Mouse (Mus musculus) MEL (cell line): ENCODE results near the gene Nek4. TPM values are rescaled to one million over a fixed set of nuclear protein-coding genes. Genes with fewer than 3 reads are reported as not detected.

ENCODE experiments used
- DNase-seq: peaks from one replicate; pipeline ENCODE4 v3.0.0; 2011; ENCODE audit warnings: low read depth, low spot score
- H3K27ac ChIP-seq: 2 replicates; pipeline ENCODE4 v1.5.1; 2012; ENCODE audit warnings: low read depth, mild to moderate bottlenecking, control low read depth, low read length, moderate library complexity; ENCODE audit not compliant: control insufficient read depth
- H3K27me3 ChIP-seq, 2 experiments: fragments of 150-350 bp in 1 of 2; sonication (generic) in 1 of 2; 2 replicates each; pipeline ENCODE4 v1.6.1; 2012; ENCODE audit warnings: low read length in 2 of 2, mild to moderate bottlenecking in 2 of 2, improper control_type of control experiment in 1 of 2, moderate library complexity in 1 of 2; ENCODE audit not compliant: insufficient read depth in 2 of 2, control insufficient read depth in 1 of 2
- H3K36me3 ChIP-seq, 2 experiments: 2 replicates each; pipeline ENCODE4 v1.6.1; 2012 to 2014; ENCODE audit warnings: low read length in 2 of 2, improper control_type of control experiment in 1 of 2, inconsistent platforms in 1 of 2, mild to moderate bottlenecking in 1 of 2; ENCODE audit not compliant: insufficient read depth in 2 of 2, control insufficient read depth in 1 of 2
- H3K4me1 ChIP-seq, 2 experiments: fragments of 150-350 bp in 1 of 2; sonication (generic) in 1 of 2; 2 replicates each; pipeline ENCODE4 v1.6.1; 2012; ENCODE audit warnings: low read length in 2 of 2, improper control_type of control experiment in 1 of 2, mild to moderate bottlenecking in 1 of 2; ENCODE audit not compliant: insufficient read depth in 2 of 2, control insufficient read depth in 1 of 2
- H3K4me3 ChIP-seq, 2 experiments: fragments of 150-350 bp in 1 of 2; sonication (generic) in 1 of 2; 2 replicates each; pipeline ENCODE4 v1.5.1; 2012; ENCODE audit warnings: low read depth in 2 of 2, low read length in 2 of 2, mild to moderate bottlenecking in 2 of 2, moderate library complexity in 2 of 2, control low read depth in 1 of 2, improper control_type of control experiment in 1 of 2; ENCODE audit not compliant: control insufficient read depth in 1 of 2, insufficient read depth in 1 of 2
- H3K79me2 ChIP-seq: 2 replicates; pipeline ENCODE4 v1.6.1; 2012; ENCODE audit warnings: mild to moderate bottlenecking, low read length, moderate library complexity; ENCODE audit not compliant: control insufficient read depth, poor library complexity, insufficient read depth
- H3K9ac ChIP-seq: 2 replicates; pipeline ENCODE4 v1.6.1; 2012; ENCODE audit warnings: low read depth, mild to moderate bottlenecking, control low read depth, low read length, moderate library complexity; ENCODE audit not compliant: control insufficient read depth, poor library complexity, severe bottlenecking
- H3K9me3 ChIP-seq: fragments of 150-350 bp; sonication (generic); replicated peaks from 2 replicates; pipeline ENCODE4 v1.6.1; 2012; ENCODE audit warnings: mild to moderate bottlenecking, low read length, improper control_type of control experiment, moderate library complexity; ENCODE audit not compliant: insufficient read depth
- CHD2 ChIP-seq: IDR thresholded peaks from 2 replicates; pipeline ENCODE4 v1.6.1; 2011; ENCODE audit warnings: low read length, improper control_type of control experiment
- E2F4 ChIP-seq: IDR thresholded peaks from 2 replicates; pipeline ENCODE4 v1.6.1; 2011; ENCODE audit warnings: low read depth, low read length, improper control_type of control experiment, borderline replicate concordance
- ELF1 ChIP-seq: IDR thresholded peaks from 2 replicates; pipeline ENCODE4 v1.6.1; 2014; ENCODE audit warnings: low read depth, mild to moderate bottlenecking, inconsistent platforms, low read length, improper control_type of control experiment, moderate library complexity
- EP300 ChIP-seq, 2 experiments: IDR thresholded peaks; 2 replicates each; pipeline ENCODE4 v1.6.1; 2011; ENCODE audit warnings: improper control_type of control experiment in 2 of 2, low read length in 2 of 2, low read depth in 1 of 2, mild to moderate bottlenecking in 1 of 2
- ETS1 ChIP-seq: IDR thresholded peaks from 2 replicates; pipeline ENCODE4 v1.6.1; 2012; ENCODE audit warnings: low read depth, mild to moderate bottlenecking, inconsistent platforms, low read length, improper control_type of control experiment, moderate library complexity
- GATA1 ChIP-seq: IDR thresholded peaks from 2 replicates; pipeline ENCODE4 v1.6.1; 2011; ENCODE audit warnings: low read depth, low read length, improper control_type of control experiment
- HCFC1 ChIP-seq: IDR thresholded peaks from 2 replicates; pipeline ENCODE4 v1.6.1; 2012; ENCODE audit warnings: low read depth, mild to moderate bottlenecking, inconsistent platforms, low read length, improper control_type of control experiment, moderate library complexity
- JUND ChIP-seq: IDR thresholded peaks from 2 replicates; pipeline ENCODE4 v1.6.1; 2011; ENCODE audit warnings: low read depth, mild to moderate bottlenecking, improper control_type of control experiment, low read length
- KAT2A ChIP-seq: conservative IDR thresholded peaks from 2 replicates; pipeline ENCODE4 v1.6.1; 2012; ENCODE audit warnings: low read depth, low read length, improper control_type of control experiment, inconsistent platforms
- MAFK ChIP-seq: IDR thresholded peaks from 2 replicates; pipeline ENCODE4 v1.6.1; 2011; ENCODE audit warnings: low read depth, mild to moderate bottlenecking, low read length, improper control_type of control experiment, borderline replicate concordance
- MAX ChIP-seq: IDR thresholded peaks from 2 replicates; pipeline ENCODE4 v1.6.1; 2011; ENCODE audit warnings: low read length, improper control_type of control experiment
- MXI1 ChIP-seq: IDR thresholded peaks from 2 replicates; pipeline ENCODE4 v1.6.1; 2011; ENCODE audit warnings: mild to moderate bottlenecking, low read depth, low read length, improper control_type of control experiment
- MYB ChIP-seq: IDR thresholded peaks from 2 replicates; pipeline ENCODE4 v1.6.1; 2011; ENCODE audit warnings: mild to moderate bottlenecking, low read depth, low read length, improper control_type of control experiment
- MYC ChIP-seq: IDR thresholded peaks from 2 replicates; pipeline ENCODE4 v1.6.1; 2011; ENCODE audit warnings: low read depth, mild to moderate bottlenecking, low read length, improper control_type of control experiment, moderate library complexity
- NELFE ChIP-seq: IDR thresholded peaks from 2 replicates; pipeline ENCODE4 v1.6.1; 2011; ENCODE audit warnings: low read depth, low read length, improper control_type of control experiment
- POLR2A ChIP-seq, 2 experiments: IDR thresholded peaks; 2 replicates each; pipeline ENCODE4 v1.6.1; 2011 to 2012; ENCODE audit warnings: low read length in 2 of 2, mild to moderate bottlenecking in 2 of 2, control low read depth in 1 of 2, improper control_type of control experiment in 1 of 2, low read depth in 1 of 2, moderate library complexity in 1 of 2; ENCODE audit not compliant: control insufficient read depth in 1 of 2, insufficient read depth in 1 of 2, poor library complexity in 1 of 2
- POLR2AphosphoS2 ChIP-seq: IDR thresholded peaks from 2 replicates; pipeline ENCODE4 v1.6.1; 2011; ENCODE audit warnings: low read length, improper control_type of control experiment
- POLR2AphosphoS5 ChIP-seq: IDR thresholded peaks from 2 replicates; pipeline ENCODE4 v1.6.1; 2012; ENCODE audit warnings: low read depth, borderline replicate concordance, mild to moderate bottlenecking, inconsistent platforms, low read length, moderate library complexity, mixed read lengths
- SIN3A ChIP-seq: IDR thresholded peaks from 2 replicates; pipeline ENCODE4 v1.6.1; 2012; ENCODE audit warnings: low read length, improper control_type of control experiment, inconsistent platforms
- TAL1 ChIP-seq: IDR thresholded peaks from 2 replicates; pipeline ENCODE4 v1.6.1; 2012; ENCODE audit warnings: mild to moderate bottlenecking, inconsistent platforms, low read length, moderate library complexity, mixed read lengths
- TBP ChIP-seq: IDR thresholded peaks from 2 replicates; pipeline ENCODE4 v1.8.0; 2011; ENCODE audit warnings: low read depth, low read length, improper control_type of control experiment
- TCF12 ChIP-seq: IDR thresholded peaks from 2 replicates; pipeline ENCODE4 v1.6.1; 2014; ENCODE audit warnings: low read depth, mild to moderate bottlenecking, inconsistent platforms, low read length, improper control_type of control experiment, moderate library complexity
- UBTF ChIP-seq: IDR thresholded peaks from 2 replicates; pipeline ENCODE4 v1.6.1; 2012; ENCODE audit warnings: low read depth, mild to moderate bottlenecking, inconsistent platforms, low read length, improper control_type of control experiment, moderate library complexity, borderline replicate concordance; ENCODE audit not compliant: insufficient read depth
- ZMIZ1 ChIP-seq: IDR thresholded peaks from 2 replicates; pipeline ENCODE4 v1.6.1; 2012; ENCODE audit warnings: low read depth, mild to moderate bottlenecking, inconsistent platforms, low read length, improper control_type of control experiment, moderate library complexity
- ZNF384 ChIP-seq: IDR thresholded peaks from 2 replicates; pipeline ENCODE4 v1.6.1; 2012; ENCODE audit warnings: low read depth, mild to moderate bottlenecking, inconsistent platforms, low read length, improper control_type of control experiment
- polyA plus RNA-seq, 2 experiments: library from polyadenylated mRNA; stranded (reverse) in 1 of 2; unstranded in 1 of 2; fragments of >175 nt in 1 of 2; fragments of >200 nt in 1 of 2; gene quantifications; 2 replicates each; pipeline versions ENCODE4 v1.2.1 to v1.2.4; 2012; ENCODE audit warnings: low replicate concordance in 2 of 2, low read depth in 1 of 2; ENCODE audit not compliant: insufficient read length in 2 of 2, insufficient read depth in 1 of 2, missing spikeins in 1 of 2
- total RNA-seq: library from RNA; depleted of rRNA; stranded (reverse); fragments of 300-350 nt; gene quantifications from 2 replicates; pipeline ENCODE4 v1.2.3, GENCODE M21; 2012

Gene Nek4
- total and polyA plus RNA-seq, 3 experiments, result 16.6 to 19.3 TPM; not detected in 1

GRCm38 (mm10) chr14:30907814-30908265 is 43.3 kb upstream of the Nek4 start:
- peak overlapping the region; percentile 37; the same call in 1 of the 2 replicates for H3K9ac ChIP-seq
- H3K9me3 ChIP-seq, result no peaks in the 10 kb centered on the region
- no peaks in the 10 kb centered on the region for H3K79me2 ChIP-seq
- peaks cover 0 to 9% of the 10 kb centered on the region in 2 experiments; a peak in 2 of 4 replicates for H3K36me3 ChIP-seq
- no peaks in the 10 kb centered on the region for H3K27me3 ChIP-seq
- TF ChIP-seq TCF12 (no peak), UBTF (no peak), MAFK (no peak), TBP (peak; percentile 80), MAX (peak; percentile 36; the same call in 1 of the 2 replicates), NELFE (peak; percentile 68; the same call in 1 of the 2 replicates), CHD2 (no peak), POLR2A (IDR thresholded peaks at IDR 0.05; ENCODE audit: control insufficient read depth in 1 of 2, insufficient read depth in 1 of 2, low read depth in 1 of 2, low read length in 2 of 2, poor library complexity in 1 of 2) (peak in 1 of 2 experiments; percentile 79; a peak in 2 of 4 replicates), KAT2A (no peak), ZNF384 (no peak), MYC (peak; percentile 69; the same call in 1 of the 2 replicates), ELF1 (peak; percentile 61; the same call in 1 of the 2 replicates), JUND (no peak), ZMIZ1 (no peak), HCFC1 (0 out of 2 replicates have a peak, but pooled peaks have one; percentile 19), POLR2AphosphoS5 (no peak), ETS1 (no peak)
- peak overlapping the region; percentile 34 for H3K27ac ChIP-seq
- H3K4me3 ChIP-seq, result no peak overlapping the region; a peak in 1 of 4 replicates
- peak; percentile 89 for DNase-seq
- peaks cover 3 to 21% of the 10 kb centered on the region in 2 experiments for H3K4me1 ChIP-seq

GRCm38 (mm10) chr14:30911141-30911540 is 40.0 kb upstream of the Nek4 start:
- Histone ChIP-seq H3K9ac (no peak overlapping the region), H3K9me3 (no peaks in the 10 kb centered on the region), H3K27ac (no peak overlapping the region), H3K36me3 (peaks cover 0 to 6% of the 10 kb centered on the region in 2 experiments; a peak in 2 of 4 replicates), H3K4me3 (no peak overlapping the region), H3K79me2 (no peaks in the 10 kb centered on the region), H3K27me3 (peaks cover 0 to 1% of the 10 kb centered on the region in 2 experiments; a peak in 1 of 4 replicates), H3K4me1 (peaks cover 3 to 15% of the 10 kb centered on the region in 2 experiments)
- no peak for TF ChIP-seq MXI1
- no peak for TF ChIP-seq POLR2AphosphoS2
- no peak for TF ChIP-seq MYB
- TF ChIP-seq TBP, result no peak
- TF ChIP-seq MYC, result no peak
- no peak for TF ChIP-seq GATA1
- TF ChIP-seq E2F4, result no peak
- no peak for TF ChIP-seq HCFC1
- TF ChIP-seq POLR2AphosphoS5, result no peak
- no peak for TF ChIP-seq TAL1
- TF ChIP-seq SIN3A, result no peak
- no peak for TF ChIP-seq EP300 (IDR thresholded peaks at IDR 0.05; ENCODE audit: low read depth in 1 of 2, low read length in 2 of 2)
- TF ChIP-seq NELFE, result no peak
- DNase-seq, result no peak
